Mouse (Mus musculus) olfactory bulb, adult 2 months (tissue): ENCODE results near the gene Fgf22.

Experiments used
- CTCF ChIP-seq: fragments of 200-500 bp; IDR thresholded peaks from 2 replicates; pipeline ENCODE4 v1.5.1; 2012; ENCODE audit warnings: low read depth, mild to moderate bottlenecking, low read length, moderate library complexity; ENCODE audit not compliant: insufficient read depth
- POLR2A ChIP-seq: fragments of 200-500 bp; IDR thresholded peaks from 2 replicates; pipeline ENCODE4 v1.6.1; 2012; ENCODE audit warnings: mild to moderate bottlenecking, low read depth, low read length, moderate library complexity; ENCODE audit not compliant: insufficient read depth

DNA sequence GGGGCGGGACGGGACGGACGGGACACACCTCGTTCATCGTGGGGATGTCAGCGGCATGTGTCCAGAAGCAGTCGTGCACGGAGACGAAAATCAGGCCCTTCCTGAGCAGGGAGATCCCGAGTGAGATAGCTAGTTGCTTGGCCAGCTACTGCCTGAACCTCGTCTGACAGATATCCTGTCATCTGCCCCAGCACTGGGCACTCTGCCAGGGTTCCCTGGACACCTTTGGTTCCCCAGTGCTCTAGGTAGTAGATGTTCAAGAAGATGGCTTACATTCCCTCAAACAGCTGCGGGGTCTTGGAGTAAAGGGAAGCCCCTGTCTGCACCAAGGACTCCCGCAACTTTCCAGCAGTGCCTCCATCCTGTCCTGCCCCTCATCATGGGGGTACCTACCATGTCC is 18.2 kb upstream of the Fgf22 start:
- TF ChIP-seq CTCF: no peak
- no peak for TF ChIP-seq POLR2A
